Mouse (Mus musculus): Measurements from ENCODE around the gene Pla2g2d. TPM values are rescaled to one million over a fixed set of nuclear protein-coding genes. Genes with fewer than 3 reads are reported as not detected.

Gene Pla2g2d
- polyA plus RNA-seq, 1 experiment from 2014 or later = 0.21 TPM

DNA sequence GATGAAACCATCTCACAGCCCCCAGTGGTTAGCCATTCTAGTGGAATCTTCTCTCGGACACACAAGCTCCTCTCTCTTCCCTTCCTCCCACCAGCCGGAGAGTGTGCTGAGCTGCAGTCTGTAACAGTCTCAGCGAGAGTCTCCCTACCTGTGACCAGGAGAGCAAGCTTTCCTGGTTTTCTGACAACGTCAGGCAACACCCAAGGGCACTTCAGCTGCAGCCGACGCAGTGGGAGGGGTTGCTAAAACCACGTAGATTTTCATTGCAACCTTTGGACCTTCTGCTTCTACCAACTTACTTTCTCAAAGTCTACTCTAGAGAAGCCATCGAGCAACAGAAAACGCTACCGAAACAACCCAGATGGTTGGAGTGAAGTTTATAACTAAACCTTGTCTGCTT, 3.6 kb upstream of the Pla2g2d start:
- Histone ChIP-seq H3K27ac (replicated peaks) (0 out of 2 replicates have a peak overlapping the region, but pooled peaks have one; percentile 30), H3K27me3 (ENCODE audit: control insufficient read depth, insufficient read depth, low read length) (no peaks in the 10 kb centered on the region), H3K9me3 (ENCODE audit: control insufficient read depth, low read length) (no peaks in the 10 kb centered on the region), H3K36me3 (ENCODE audit: control insufficient read depth, insufficient read depth, low read length) (no peaks in the 10 kb centered on the region), H3K4me1 (replicated peaks; ENCODE audit: control insufficient read depth, insufficient read depth) (no peaks in the 10 kb centered on the region), H3K9ac (ENCODE audit: low read length) (no peak overlapping the region), H3K4me3 (ENCODE audit: low read depth, low read length) (no peak overlapping the region), H3K4me2 (replicated peaks; ENCODE audit: low read depth) (no peak overlapping the region)
- DNase-seq (ENCODE audit: low spot score) = peak; percentile 84
- TF ChIP-seq EP300 (optimal IDR thresholded peaks at IDR 0.05) = no peak
- TF ChIP-seq CTCF (IDR thresholded peaks at IDR 0.05; ENCODE audit: low read depth) = no peak
- 58% methylated on average over 10 of the region's 10 CpGs for WGBS
- ATAC-seq (ENCODE audit: low FRiP score, low TSS enrichment) = peak; percentile 92

DNA sequence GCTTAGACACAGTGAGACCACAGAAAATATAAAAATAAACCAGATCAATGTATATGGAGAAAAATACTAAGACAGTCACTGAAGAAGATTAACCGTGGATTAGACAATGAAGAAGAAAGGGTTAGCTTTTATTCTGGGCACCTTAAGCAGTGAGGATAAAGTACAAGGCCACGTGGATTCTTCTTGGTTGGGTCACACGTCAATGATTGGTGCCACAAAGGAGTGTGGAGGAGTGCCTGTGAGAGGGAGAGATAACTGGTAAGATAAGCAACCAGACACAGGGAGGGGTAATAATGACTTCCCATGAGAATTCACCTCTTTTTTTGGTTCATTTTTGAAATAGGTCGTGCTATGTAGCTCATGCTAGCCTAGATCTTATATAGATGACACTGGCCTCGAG, 3.1 kb upstream of the Pla2g2d start:
- Histone ChIP-seq H3K4me3 (ENCODE audit: low read depth, low read length) (no peak overlapping the region), H3K4me1 (replicated peaks; ENCODE audit: control insufficient read depth, insufficient read depth) (no peaks in the 10 kb centered on the region), H3K27ac (replicated peaks) (0 out of 2 replicates have a peak overlapping the region, but pooled peaks have one; percentile 30), H3K27me3 (ENCODE audit: control insufficient read depth, insufficient read depth, low read length) (no peaks in the 10 kb centered on the region), H3K4me2 (replicated peaks; ENCODE audit: low read depth) (no peak overlapping the region), H3K9me3 (ENCODE audit: control insufficient read depth, low read length) (no peaks in the 10 kb centered on the region), H3K9ac (ENCODE audit: low read length) (no peak overlapping the region), H3K36me3 (ENCODE audit: control insufficient read depth, insufficient read depth, low read length) (no peaks in the 10 kb centered on the region)
- TF ChIP-seq EP300 (optimal IDR thresholded peaks at IDR 0.05) = no peak
- TF ChIP-seq CTCF (IDR thresholded peaks at IDR 0.05; ENCODE audit: low read depth) = no peak
- no peak for ATAC-seq (ENCODE audit: low FRiP score, low TSS enrichment)
- 70% methylated on average over 5 of the region's 5 CpGs for WGBS
- no peak for DNase-seq (ENCODE audit: low spot score)

DNA sequence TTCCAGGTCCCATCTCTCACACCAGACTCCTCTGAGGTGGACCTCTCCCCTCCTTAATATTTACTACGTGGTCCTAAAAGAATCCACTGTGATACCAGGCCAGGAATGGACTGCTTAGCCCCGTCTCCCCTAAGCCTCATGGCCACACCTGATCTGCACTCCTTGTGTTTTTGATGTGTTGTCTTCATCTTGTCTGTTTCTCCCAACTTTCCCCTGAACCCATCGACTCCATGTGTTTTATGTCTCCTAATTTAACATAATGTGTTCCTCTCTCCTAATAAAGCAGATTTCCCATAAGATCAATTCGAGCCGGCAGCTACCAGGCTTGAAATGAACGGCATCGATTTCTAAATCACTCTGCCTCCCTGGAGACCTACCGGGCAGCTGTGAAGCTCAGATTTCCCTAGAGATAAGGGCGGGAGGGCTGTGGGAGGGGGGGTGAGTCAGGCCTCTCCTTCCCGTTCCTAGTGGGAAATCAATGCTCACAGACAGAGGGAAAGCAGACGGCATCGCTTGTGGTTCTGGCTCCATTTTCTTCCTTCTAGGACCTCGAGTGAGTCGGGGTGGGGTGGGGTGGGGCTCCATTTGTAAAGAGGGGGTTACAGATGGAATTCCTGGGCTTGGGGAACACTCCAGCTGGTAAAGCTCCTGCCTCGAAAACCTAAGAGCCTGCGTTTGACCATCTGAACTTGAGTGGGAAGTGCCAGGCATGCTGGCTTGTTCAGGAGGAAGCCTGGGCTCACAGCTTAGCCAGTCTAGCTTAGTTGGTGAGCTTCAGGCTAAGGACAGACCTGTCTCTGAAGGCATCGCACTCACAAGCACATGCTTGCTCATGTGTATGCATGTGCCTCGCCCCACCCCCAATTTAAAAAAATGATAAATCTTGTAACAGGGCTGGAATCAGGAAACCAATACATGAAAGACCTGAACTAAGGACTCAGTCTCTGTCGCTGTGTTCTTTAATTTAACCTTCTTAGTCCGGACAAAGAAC, 2.2 kb downstream of the Pla2g2d start:
- Histone ChIP-seq H3K4me3 (ENCODE audit: low read depth, low read length) (no peak overlapping the region), H3K27ac (replicated peaks) (no peak overlapping the region), H3K9ac (ENCODE audit: low read length) (no peak overlapping the region), H3K4me1 (replicated peaks; ENCODE audit: control insufficient read depth, insufficient read depth) (no peaks in the 10 kb centered on the region), H3K9me3 (ENCODE audit: control insufficient read depth, low read length) (no peaks in the 10 kb centered on the region), H3K4me2 (replicated peaks; ENCODE audit: low read depth) (no peak overlapping the region), H3K36me3 (ENCODE audit: control insufficient read depth, insufficient read depth, low read length) (no peaks in the 10 kb centered on the region), H3K27me3 (ENCODE audit: control insufficient read depth, insufficient read depth, low read length) (no peaks in the 10 kb centered on the region)
- TF ChIP-seq EP300 (optimal IDR thresholded peaks at IDR 0.05) (no peak), CTCF (IDR thresholded peaks at IDR 0.05; ENCODE audit: low read depth) (no peak)
- WGBS = 27% methylated on average over 20 of the region's 20 CpGs
- DNase-seq (ENCODE audit: low spot score) (no peak), ATAC-seq (ENCODE audit: low FRiP score, low TSS enrichment) (no peak)

DNA sequence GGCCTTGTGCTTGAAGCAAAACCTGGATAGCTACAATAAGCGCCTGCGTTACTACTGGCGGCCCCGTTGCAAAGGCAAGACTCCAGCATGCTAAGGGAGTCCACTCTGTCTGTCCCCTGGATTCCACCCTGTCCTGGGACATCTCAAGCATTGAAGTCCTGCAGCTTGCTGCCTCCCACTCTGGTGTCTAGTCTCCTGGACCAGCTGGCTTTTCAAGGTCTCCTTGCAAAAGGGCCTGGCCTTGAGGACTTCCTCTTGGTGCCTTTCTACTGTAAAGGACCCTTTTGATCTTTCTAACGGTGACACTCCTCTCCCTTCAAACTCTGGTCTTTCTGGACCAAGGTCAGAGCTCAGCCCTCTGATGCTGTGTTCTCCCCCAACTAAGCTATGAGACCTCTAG, 4.8 kb downstream of the Pla2g2d start:
- ATAC-seq (ENCODE audit: low FRiP score, low TSS enrichment) = no peak
- TF ChIP-seq CTCF (IDR thresholded peaks at IDR 0.05; ENCODE audit: low read depth) (no peak), EP300 (optimal IDR thresholded peaks at IDR 0.05) (no peak)
- H3K36me3 ChIP-seq (ENCODE audit: control insufficient read depth, insufficient read depth, low read length) = no peaks in the 10 kb centered on the region
- 77% methylated on average over 5 of the region's 5 CpGs for WGBS
- no peak overlapping the region for H3K27ac ChIP-seq (replicated peaks)
- H3K9me3 ChIP-seq (ENCODE audit: control insufficient read depth, low read length) = no peaks in the 10 kb centered on the region
- no peak for DNase-seq (ENCODE audit: low spot score)
- no peaks in the 10 kb centered on the region for H3K27me3 ChIP-seq (ENCODE audit: control insufficient read depth, insufficient read depth, low read length)
- H3K4me3 ChIP-seq (ENCODE audit: low read depth, low read length) = no peak overlapping the region
- H3K4me1 ChIP-seq (replicated peaks; ENCODE audit: control insufficient read depth, insufficient read depth) = no peaks in the 10 kb centered on the region
- H3K9ac ChIP-seq (ENCODE audit: low read length) = no peak overlapping the region
- H3K4me2 ChIP-seq (replicated peaks; ENCODE audit: low read depth) = no peak overlapping the region

DNA sequence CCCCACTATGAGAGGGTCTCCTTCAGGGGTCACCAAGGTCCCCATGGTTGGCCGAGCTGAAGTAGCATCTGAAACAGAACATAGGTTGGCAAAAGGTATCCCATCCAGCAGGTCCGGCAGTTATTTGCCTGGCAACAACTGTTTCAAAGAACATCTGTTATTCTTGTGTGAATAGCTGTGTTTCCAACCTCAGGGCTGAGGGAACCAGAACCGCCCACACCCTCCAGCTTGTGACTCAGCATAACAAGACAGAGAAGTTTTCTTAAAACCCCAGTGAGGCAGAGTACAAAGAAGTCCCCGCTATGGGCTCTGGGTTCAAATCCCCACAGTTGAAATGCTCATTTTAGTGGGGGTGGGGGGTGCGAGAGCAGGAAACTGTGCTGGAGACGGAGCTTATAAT, 6.6 kb downstream of the Pla2g2d start:
- Histone ChIP-seq H3K4me1 (replicated peaks; ENCODE audit: control insufficient read depth, insufficient read depth) (no peaks in the 10 kb centered on the region), H3K4me2 (replicated peaks; ENCODE audit: low read depth) (no peak overlapping the region), H3K9me3 (ENCODE audit: control insufficient read depth, low read length) (no peaks in the 10 kb centered on the region), H3K9ac (ENCODE audit: low read length) (no peak overlapping the region), H3K27ac (replicated peaks) (no peak overlapping the region), H3K36me3 (ENCODE audit: control insufficient read depth, insufficient read depth, low read length) (no peaks in the 10 kb centered on the region), H3K27me3 (ENCODE audit: control insufficient read depth, insufficient read depth, low read length) (no peaks in the 10 kb centered on the region), H3K4me3 (ENCODE audit: low read depth, low read length) (no peak overlapping the region)
- TF ChIP-seq EP300 (optimal IDR thresholded peaks at IDR 0.05) (no peak), CTCF (IDR thresholded peaks at IDR 0.05; ENCODE audit: low read depth) (no peak)
- ATAC-seq (ENCODE audit: low FRiP score, low TSS enrichment) (no peak), DNase-seq (ENCODE audit: low spot score) (no peak)
- WGBS = 67% methylated on average over 6 of the region's 6 CpGs

DNA sequence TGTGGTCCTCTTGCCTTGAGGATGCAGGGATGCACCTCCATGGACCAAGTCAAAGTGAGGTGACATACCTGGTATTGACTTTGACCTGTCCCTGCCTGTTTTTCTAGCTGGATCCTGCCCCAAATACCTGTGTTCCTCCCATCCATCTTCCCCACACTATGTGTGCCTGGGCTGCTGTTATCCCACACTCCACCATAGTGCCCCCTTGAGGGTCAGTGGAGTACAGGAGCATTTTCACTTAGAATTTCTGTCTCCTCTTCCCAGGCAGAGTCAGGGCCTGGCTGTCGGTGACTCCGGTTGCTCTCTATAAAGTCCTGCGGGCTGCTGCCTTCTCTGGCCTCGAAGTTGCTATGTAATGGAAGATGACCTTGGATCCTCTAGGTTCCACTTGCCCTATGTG, 10.2 kb downstream of the Pla2g2d start:
- 59% methylated on average over 4 of the region's 4 CpGs for WGBS
- H3K9ac ChIP-seq (ENCODE audit: low read length) = 0 out of 2 replicates have a peak overlapping the region, but pooled peaks have one; percentile 13
- no peaks in the 10 kb centered on the region for H3K9me3 ChIP-seq (ENCODE audit: control insufficient read depth, low read length)
- H3K27ac ChIP-seq (replicated peaks) = no peak overlapping the region
- TF ChIP-seq EP300 (optimal IDR thresholded peaks at IDR 0.05) (no peak), CTCF (IDR thresholded peaks at IDR 0.05; ENCODE audit: low read depth) (peak; percentile 53)
- H3K4me2 ChIP-seq (replicated peaks; ENCODE audit: low read depth) = no peak overlapping the region
- H3K27me3 ChIP-seq (ENCODE audit: control insufficient read depth, insufficient read depth, low read length) = no peaks in the 10 kb centered on the region
- no peaks in the 10 kb centered on the region for H3K4me1 ChIP-seq (replicated peaks; ENCODE audit: control insufficient read depth, insufficient read depth)
- no peaks in the 10 kb centered on the region for H3K36me3 ChIP-seq (ENCODE audit: control insufficient read depth, insufficient read depth, low read length)
- DNase-seq (ENCODE audit: low spot score) (no peak), ATAC-seq (ENCODE audit: low FRiP score, low TSS enrichment) (no peak; the same call in 1 of the 2 replicates)
- H3K4me3 ChIP-seq (ENCODE audit: low read depth, low read length) = no peak overlapping the region
